Mouse (Mus musculus): ENCODE results near the gene Hk3.

The Hk3 gene

GRCm38 (mm10) chr13:55021194-55021779, at the start of gene Hk3:
Hk3 (minus strand) TSS chr13:55021385.
- DNase-seq (ENCODE audit: low spot score): no peak

DNA sequence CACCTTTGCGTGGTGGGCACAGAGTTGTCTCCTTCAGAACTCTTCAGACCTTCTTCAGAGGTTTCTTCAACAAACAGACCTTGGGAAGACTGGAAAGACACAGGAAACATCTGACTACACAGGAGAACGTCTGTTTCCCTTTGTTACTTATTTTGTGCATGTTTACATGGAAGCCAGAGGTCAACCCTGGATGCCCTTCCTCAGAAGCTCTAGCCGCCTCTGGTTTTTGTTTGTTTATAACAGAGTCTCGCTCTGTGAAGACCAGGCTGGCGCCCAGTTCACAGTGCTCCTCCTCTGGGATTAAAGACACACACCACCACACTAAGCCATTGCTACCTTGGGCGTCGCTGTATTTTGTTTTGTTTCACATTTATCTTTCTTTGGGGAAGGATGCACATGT, 48.5 kb upstream of the Hk3 start:
- DNase-seq (ENCODE audit: low spot score): no peak

GRCm38 (mm10) chr13:55063276-55063675, 42.1 kb upstream of the Hk3 start:
- DNase-seq (ENCODE audit: low spot score): no peak

- DNase-seq (ENCODE audit: low spot score): no peak
Observed at GRCm38 (mm10) chr13:55058042-55058441, 36.9 kb upstream of the Hk3 start.

DNA sequence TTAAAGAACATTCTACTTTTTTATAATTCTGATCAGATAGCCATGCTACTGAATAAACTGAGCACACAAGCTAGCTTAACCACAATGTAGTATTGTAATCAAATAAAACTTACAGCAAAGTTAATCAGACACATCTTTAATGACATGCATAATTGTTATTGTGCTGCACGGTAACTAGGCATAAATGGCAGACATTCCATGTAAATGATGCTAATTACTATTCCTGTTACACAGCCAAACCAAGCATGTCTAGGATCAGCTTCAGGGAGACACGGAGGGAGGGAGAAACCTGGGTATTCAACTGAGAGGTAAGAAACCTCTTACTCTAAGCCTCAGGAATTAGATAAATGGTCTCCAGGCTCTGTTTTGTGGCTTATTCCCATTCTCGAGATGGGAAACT, 26.5 kb upstream of the Hk3 start:
- DNase-seq (ENCODE audit: low spot score): no peak

GRCm38 (mm10) chr13:55040016-55040415, 18.8 kb upstream of the Hk3 start:
- no peak for DNase-seq (ENCODE audit: low spot score)

DNA sequence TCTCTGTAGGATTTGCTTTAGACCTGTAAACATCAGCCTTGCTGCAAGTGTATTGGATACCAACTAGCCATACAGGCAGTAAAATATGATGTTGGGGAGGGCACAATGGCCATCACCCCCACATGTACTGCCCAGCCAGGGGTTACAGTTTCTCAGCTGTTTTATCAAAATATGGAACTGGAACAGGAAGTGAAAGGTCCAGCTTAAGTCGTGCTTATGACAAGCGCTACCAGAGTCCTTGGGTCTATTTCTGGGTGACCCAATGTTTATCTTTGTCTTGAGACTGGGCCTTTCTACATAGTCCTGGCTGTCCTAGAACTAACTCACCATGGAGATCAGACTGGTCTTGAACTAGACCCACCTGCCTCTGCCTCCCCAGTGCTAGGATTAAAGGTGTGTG, 3.0 kb upstream of the Hk3 start:
- no peak for DNase-seq (ENCODE audit: low spot score)

DNA sequence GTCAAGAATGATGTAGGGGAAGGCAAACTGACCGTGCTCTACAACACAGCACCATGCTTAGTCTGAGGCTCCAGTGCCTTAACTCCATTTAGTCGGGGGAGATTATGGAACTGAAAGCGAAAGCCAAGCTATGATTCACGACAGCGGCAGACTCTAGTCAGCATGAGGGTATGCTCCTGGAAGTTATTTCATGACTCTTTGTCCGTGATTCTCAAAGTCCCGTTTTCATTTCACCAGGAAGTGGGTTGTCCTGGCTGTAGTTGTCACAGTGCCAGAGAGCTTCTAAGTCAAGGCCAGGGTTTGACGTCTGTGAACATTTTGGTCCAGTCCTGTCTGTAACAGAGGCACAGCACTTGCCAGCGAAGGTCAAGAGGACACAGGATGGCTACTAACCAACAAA, 1.5 kb upstream of the Hk3 start:
- no peak for DNase-seq (ENCODE audit: low spot score)

- DNase-seq (ENCODE audit: low spot score): no peak
Observed at GRCm38 (mm10) chr13:55022256-55022655, 1.1 kb upstream of the Hk3 start.

- no peak for DNase-seq (ENCODE audit: low spot score)
Observed at GRCm38 (mm10) chr13:55020051-55020450, 1.1 kb downstream of the Hk3 start.

DNA sequence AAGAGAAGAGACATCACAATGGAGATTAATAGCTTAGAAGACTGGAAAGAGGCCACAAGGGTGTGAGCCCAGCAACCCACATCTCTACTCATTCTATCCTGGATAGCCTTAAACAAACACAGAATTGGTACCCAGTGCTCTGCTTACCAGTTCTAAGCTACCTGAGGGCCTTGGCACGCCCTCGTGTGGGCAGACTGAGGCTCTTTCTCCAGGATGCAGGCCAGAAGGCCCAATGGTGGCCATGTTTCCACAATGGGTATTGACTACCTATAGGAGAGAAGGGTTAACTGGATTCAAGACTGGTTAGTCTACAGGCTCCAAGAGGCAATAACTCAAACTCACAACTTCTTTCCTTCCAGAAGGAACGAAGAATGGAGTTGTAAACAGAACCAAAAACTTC, 2.0 kb downstream of the Hk3 start:
- no peak for DNase-seq (ENCODE audit: low spot score)

DNA sequence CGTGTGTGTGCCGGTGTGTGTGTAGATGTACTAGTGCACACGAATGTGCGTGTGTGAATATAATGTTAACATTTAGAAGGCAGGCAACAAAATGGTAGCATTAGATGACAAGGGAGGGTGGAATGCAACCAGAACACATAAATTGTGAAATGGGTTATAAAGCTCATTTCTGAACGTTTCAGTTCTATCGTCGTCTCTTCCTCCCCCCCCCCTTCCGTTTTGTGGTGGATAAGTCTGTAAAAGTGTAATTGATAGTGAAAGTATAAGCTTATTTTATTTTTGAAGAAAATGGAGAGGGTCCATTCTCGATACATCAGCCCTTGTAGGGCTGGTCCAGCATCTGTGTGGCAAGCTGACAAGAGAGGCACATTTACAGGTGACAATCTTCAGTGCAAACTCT, 2.5 kb downstream of the Hk3 start:
- no peak for DNase-seq (ENCODE audit: low spot score)

DNA sequence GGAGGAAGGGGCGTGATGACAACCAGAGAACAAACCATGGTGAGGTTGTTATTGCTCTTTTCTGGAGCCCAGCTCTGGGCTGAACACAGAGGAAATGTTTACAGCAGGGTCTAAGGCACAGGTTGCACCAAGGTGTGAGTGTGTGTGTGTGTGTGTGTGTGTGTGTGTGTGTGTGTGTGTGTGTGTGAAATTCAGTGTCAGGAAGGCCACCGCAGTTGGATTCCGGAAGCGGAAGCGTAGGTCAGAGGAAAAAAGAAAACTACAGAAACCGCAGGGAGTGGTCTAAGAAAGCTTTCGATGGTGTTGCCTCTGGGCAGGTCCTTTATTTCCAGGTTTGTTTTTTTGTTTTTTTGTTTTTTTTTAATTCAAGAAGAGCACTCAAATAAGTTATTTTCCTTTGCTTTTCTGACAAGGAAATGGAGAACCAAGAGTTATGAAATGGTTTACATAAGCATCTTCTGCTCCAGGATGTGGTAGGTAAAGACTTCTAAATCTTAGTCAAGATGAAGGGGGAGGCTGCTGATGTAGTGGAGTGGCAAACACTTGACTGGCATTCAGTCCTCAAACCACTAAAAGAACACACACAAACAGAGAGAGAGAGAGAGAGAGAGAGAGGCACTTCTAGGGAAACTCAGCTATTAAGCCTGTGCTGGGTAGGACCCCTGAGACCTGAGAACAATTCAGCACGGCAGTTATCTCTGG, 3.1 kb downstream of the Hk3 start:
- no peak for DNase-seq (ENCODE audit: low spot score)

GRCm38 (mm10) chr13:55017154-55017897, 3.9 kb downstream of the Hk3 start:
- DNase-seq (ENCODE audit: low spot score): no peak

- no peak for DNase-seq (ENCODE audit: low spot score)
Observed at GRCm38 (mm10) chr13:55014451-55014850, 6.7 kb downstream of the Hk3 start.

DNA sequence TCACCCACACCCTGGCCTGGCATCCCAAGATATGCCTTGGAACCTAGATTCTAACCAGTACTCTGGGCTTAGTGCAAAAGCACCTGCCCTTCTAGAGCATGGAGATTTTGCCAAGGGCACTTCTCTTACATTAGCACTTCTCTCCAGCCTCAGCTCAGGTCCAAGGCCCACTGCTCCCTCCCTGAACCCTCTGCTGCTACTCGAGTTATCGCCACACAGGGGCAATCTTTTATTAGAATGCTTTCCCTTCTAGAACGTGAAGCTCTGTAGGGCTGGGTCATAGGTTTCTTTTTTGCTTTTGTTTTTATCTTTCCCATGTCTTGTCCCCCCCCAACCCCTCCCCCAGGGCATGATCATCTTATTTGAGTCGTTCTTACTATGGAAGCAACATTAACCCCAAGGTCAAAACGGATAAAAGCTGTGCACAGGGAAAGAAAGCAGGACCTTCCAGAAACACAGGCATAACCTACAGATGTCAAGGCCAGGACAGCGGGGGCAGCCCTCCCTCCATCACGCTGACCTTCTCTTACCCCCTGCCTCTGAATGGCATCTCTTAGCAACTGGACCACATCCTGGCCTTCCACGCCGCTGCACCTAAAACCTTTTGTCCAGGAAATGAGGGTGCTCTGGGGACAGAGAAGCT, 7.4 kb downstream of the Hk3 start:
- DNase-seq (ENCODE audit: low spot score): no peak

DNA sequence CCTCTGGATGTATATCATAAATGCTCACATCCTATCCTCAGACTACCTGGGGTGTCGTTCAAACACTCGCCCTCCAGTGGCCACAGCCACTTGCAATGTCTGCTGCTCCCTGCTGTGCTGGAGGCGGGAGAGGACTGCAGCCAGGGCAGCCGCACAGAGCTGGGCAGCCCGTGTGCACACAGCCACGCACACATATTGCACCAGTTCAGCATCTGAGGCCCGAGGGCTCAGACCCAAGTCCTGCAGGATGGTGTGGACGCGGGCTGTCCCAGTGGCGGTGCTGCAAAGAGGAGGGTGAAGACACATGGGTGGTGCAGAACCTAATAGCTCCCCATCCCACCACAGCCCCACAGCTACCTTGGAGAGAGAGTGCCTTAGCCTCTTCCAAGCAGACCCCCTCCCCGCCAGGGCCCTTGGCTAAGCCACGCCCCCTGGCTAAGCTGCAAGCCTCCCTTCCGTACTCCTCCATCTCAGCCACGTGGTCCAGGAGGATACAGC, 9.2 kb downstream of the Hk3 start:
- DNase-seq (ENCODE audit: low spot score): no peak

DNA sequence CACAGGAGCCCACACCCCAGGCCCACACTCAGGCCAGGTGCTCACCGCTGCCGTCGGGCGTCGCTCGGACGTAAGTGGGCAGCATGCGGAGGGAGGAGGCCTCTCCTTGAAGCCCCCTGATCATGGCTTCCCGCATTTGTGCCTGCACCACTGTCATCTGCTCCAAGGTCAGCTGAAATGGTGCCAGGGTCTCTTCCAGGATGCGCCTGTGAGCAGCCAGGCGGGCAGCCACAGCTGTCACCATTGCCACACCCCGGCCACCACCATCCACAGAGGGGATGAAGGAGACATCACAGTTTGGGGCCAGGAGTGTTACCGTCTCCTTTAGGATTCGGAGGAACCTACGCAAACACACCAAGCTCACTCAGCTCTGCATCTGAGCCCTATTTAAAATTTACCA, 10.1 kb downstream of the Hk3 start:
- DNase-seq (ENCODE audit: low spot score): no peak

DNA sequence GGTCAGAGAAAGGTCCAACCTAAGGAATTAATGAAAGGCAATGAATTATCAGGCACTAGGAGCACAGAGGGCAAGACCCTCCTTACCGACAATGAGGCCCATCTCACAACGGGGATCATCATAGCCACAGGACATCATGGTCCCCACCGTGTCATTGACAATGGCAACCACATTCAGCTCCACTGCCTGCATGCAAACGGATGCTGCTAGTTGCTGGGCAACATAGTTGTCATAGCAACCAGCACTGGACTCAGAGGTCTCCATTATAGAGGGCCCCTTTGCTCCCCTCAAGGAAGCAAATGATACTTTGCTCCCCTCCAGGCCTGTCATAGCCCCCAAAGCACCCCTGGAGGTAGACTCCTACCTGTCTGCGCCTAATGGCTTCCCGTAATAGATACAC, 12.6 kb downstream of the Hk3 start:
- DNase-seq (ENCODE audit: low spot score): no peak

DNA sequence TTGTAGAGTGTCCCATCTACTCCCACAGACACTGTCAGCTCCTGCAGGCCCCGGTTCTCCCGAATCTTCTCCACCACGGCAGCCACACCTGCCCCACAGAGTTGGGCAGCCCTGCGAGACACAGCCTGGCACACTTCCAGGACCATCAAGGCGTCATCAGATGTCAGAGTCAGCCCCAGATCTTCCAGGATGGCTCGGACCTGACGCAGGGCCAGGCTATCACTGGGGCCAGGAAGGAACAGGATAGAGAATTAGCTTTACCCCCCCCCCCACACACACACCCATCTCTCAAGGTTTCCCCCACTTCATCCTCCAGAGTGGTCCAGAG, 14.8 kb downstream of the Hk3 start:
- DNase-seq (ENCODE audit: low spot score): no peak

- no peak for DNase-seq (ENCODE audit: low spot score)
Observed at GRCm38 (mm10) chr13:55005691-55006414, 15.3 kb downstream of the Hk3 start.

GRCm38 (mm10) chr13:55004646-55005045, 16.5 kb downstream of the Hk3 start:
- DNase-seq (ENCODE audit: low spot score): no peak
